Mouse (Mus musculus): ENCODE results near the gene Gm11487. TPM values are rescaled to one million over a fixed set of nuclear protein-coding genes. Genes with fewer than 3 reads are reported as not detected.
"Not testable (repeated sequence)": the region's sequence is repeated elsewhere in the genome, so short reads cannot be mapped to it uniquely, and the experiment has no call there.

Gene Gm11487
- polyA plus RNA-seq (2016; fragmentation: Nextera tagmentation; extraction: Ambion mirVana), result not detected in 2 replicates

GRCm38 (mm10) chr4:73404972-73405371 is at the start of gene Gm11487:
Gene Gm11487 (minus strand): TSS chr4:73405072.
- not testable (repeated sequence) for H3K27ac ChIP-seq; ATAC-seq (ENCODE audit: insufficient number of reproducible peaks, insufficient read depth, low FRiP score, low TSS enrichment)
- WGBS, result 90% methylated on average over 4 of the region's 4 CpGs

GRCm38 (mm10) chr4:73444715-73445114 is 39.8 kb upstream of the Gm11487 start:
- Histone ChIP-seq H3K9me3 (no peaks in the 10 kb centered on the region), H3K27ac (no peak overlapping the region), H3K9ac (no peak overlapping the region), H3K36me3 (no peaks in the 10 kb centered on the region), H3K4me1 (no peaks in the 10 kb centered on the region), H3K27me3 (no peaks in the 10 kb centered on the region), H3K4me2 (replicated peaks) (no peak overlapping the region), H3K4me3 (no peak overlapping the region)
- WGBS, result 62% methylated on average over 7 of the region's 7 CpGs
- ATAC-seq (ENCODE audit: insufficient number of reproducible peaks, insufficient read depth, low FRiP score, low TSS enrichment), result peak; percentile 56

More at GRCm38 (mm10) chr4:73404972-73405371, at the start of gene Gm11487:
- H3K36me3 ChIP-seq; H3K4me1 ChIP-seq; H3K27me3 ChIP-seq; H3K4me3 ChIP-seq; H3K9ac ChIP-seq; H3K4me2 ChIP-seq (replicated peaks); H3K9me3 ChIP-seq: not testable (repeated sequence)

GRCm38 (mm10) chr4:73442568-73442967 is 37.7 kb upstream of the Gm11487 start:
- ATAC-seq (ENCODE audit: insufficient number of reproducible peaks, insufficient read depth, low FRiP score, low TSS enrichment), result no peak
- no peaks in the 10 kb centered on the region for H3K27me3 ChIP-seq
- H3K27ac ChIP-seq, result no peak overlapping the region
- H3K9ac ChIP-seq, result no peak overlapping the region
- 39% methylated on average over 1 of the region's 1 CpGs for WGBS
- H3K9me3 ChIP-seq, result no peaks in the 10 kb centered on the region
- no peak overlapping the region for H3K4me2 ChIP-seq (replicated peaks)
- no peaks in the 10 kb centered on the region for H3K4me1 ChIP-seq
- no peak overlapping the region for H3K4me3 ChIP-seq
- H3K36me3 ChIP-seq, result no peaks in the 10 kb centered on the region

GRCm38 (mm10) chr4:73425903-73426302 is 21.0 kb upstream of the Gm11487 start:
- no peak overlapping the region for H3K27ac ChIP-seq
- H3K9ac ChIP-seq, result no peak overlapping the region
- no peaks in the 10 kb centered on the region for H3K4me1 ChIP-seq
- H3K4me3 ChIP-seq, result no peak overlapping the region
- WGBS, result 72% methylated on average over 3 of the region's 3 CpGs
- H3K4me2 ChIP-seq (replicated peaks), result no peak overlapping the region
- no peaks in the 10 kb centered on the region for H3K27me3 ChIP-seq
- H3K36me3 ChIP-seq, result no peaks in the 10 kb centered on the region
- no peak for ATAC-seq (ENCODE audit: insufficient number of reproducible peaks, insufficient read depth, low FRiP score, low TSS enrichment)
- no peaks in the 10 kb centered on the region for H3K9me3 ChIP-seq

- Histone ChIP-seq H3K4me3 (no peak overlapping the region), H3K27me3 (no peaks in the 10 kb centered on the region), H3K36me3 (no peaks in the 10 kb centered on the region), H3K9me3 (no peaks in the 10 kb centered on the region), H3K27ac (no peak overlapping the region), H3K4me2 (replicated peaks) (no peak overlapping the region), H3K9ac (no peak overlapping the region), H3K4me1 (0 out of 2 replicates have a peak, but pooled peaks cover 3% of the 10 kb centered on the region)
- 94% methylated on average over 12 of the region's 12 CpGs for WGBS
- no peak for ATAC-seq (ENCODE audit: insufficient number of reproducible peaks, insufficient read depth, low FRiP score, low TSS enrichment)
Observed at GRCm38 (mm10) chr4:73423049-73423448, 18.2 kb upstream of the Gm11487 start.

- ATAC-seq (ENCODE audit: insufficient number of reproducible peaks, insufficient read depth, low FRiP score, low TSS enrichment), result no peak
- H3K9me3 ChIP-seq, result no peaks in the 10 kb centered on the region
- no peak overlapping the region for H3K4me3 ChIP-seq
- H3K9ac ChIP-seq, result no peak overlapping the region
- H3K27ac ChIP-seq, result no peak overlapping the region
- no peaks in the 10 kb centered on the region for H3K4me1 ChIP-seq
- H3K27me3 ChIP-seq, result no peaks in the 10 kb centered on the region
- H3K36me3 ChIP-seq, result no peaks in the 10 kb centered on the region
- no peak overlapping the region for H3K4me2 ChIP-seq (replicated peaks)
- WGBS, result 26% methylated on average over 3 of the region's 3 CpGs
Observed at GRCm38 (mm10) chr4:73366534-73366933, 38.3 kb downstream of the Gm11487 start.

Other genes with a start within 250 kb of the Gm11487 start
- gene Gm11238, start 202.8 kb upstream of the Gm11487 start, polyA plus RNA-seq (2016; fragmentation: Nextera tagmentation; extraction: Ambion mirVana), result not detected in 2 replicates
- gene Gm11237, start 217.9 kb upstream of the Gm11487 start, polyA plus RNA-seq (2016; fragmentation: Nextera tagmentation; extraction: Ambion mirVana), result not detected in 2 replicates
- not detected in 2 replicates for gene Gm11236, start 233.0 kb upstream of the Gm11487 start, polyA plus RNA-seq (2016; fragmentation: Nextera tagmentation; extraction: Ambion mirVana)